In genomic region chr7:31049135-31049845, GRCm38 (mm10) we compare ENCODE assay signal across 8 mouse cellular contexts. TPM values are rescaled to one million over a fixed set of nuclear protein-coding genes. Genes with fewer than 3 reads are reported as not detected.
A peak's percentile ranks its signal among the peaks of the same experiment; 100 is the strongest.
DNase-seq lines count a peak whose midpoint lies in the region.

No protein-coding gene starts in this region.

- DNase-seq in cerebellum, adult 11 months, result peak; percentile 64
- DNase-seq in cerebellum, adult 11-12 months, result no peak
- peak; percentile 64 for DNase-seq in testis, postnatal 10 days (ENCODE audit: low spot score)
- DNase-seq in testis, postnatal 14 days (ENCODE audit: low spot score), result no peak
- peak; percentile 33 to 39 for DNase-seq in kidney, postnatal 25 days
- peak; percentile 65 for DNase-seq in retina, embryonic 14.5 days (ENCODE audit: low spot score)
- DNase-seq in gastrocnemius, postnatal 25 days, result no peak
- no peak for DNase-seq in adrenal gland, adult 18-20 months (ENCODE audit: low spot score in 2 of 2)

RNA-seq across cellular contexts. Expression of gene Fxyd7, which starts 2.0 kb away (rescaled TPM):
- total RNA-seq in gastrocnemius, postnatal 25 days (2021), result 1 to 10 TPM; 1.9 to 2.1 TPM
- 1 to 10 TPM; 1.9 to 2.3 TPM for total RNA-seq in adrenal gland, adult 18-20 months (2021)

RNA-seq across cellular contexts. Expression of gene Fxyd5, which starts 7.0 kb away (rescaled TPM):
- 10 to 100 TPM in 1 of 2 experiments, 1 to 10 TPM in 1; 9.5 to 13.6 TPM for total RNA-seq in gastrocnemius, postnatal 25 days (2021)
- total RNA-seq in adrenal gland, adult 18-20 months (2021), result 10 to 100 TPM; 45.1 to 82.7 TPM

RNA-seq across cellular contexts. Expression of gene Fxyd1, which starts 7.7 kb away (rescaled TPM):
- 1,000 to 10,000 TPM; 1,050 to 1,262 TPM for total RNA-seq in gastrocnemius, postnatal 25 days (2021)
- 100 to 1,000 TPM; 193 to 280 TPM for total RNA-seq in adrenal gland, adult 18-20 months (2021)

RNA-seq across cellular contexts. Expression of gene Lgi4, which starts 9.9 kb away (rescaled TPM):
- 1 to 10 TPM; 4.1 to 5.4 TPM for total RNA-seq in gastrocnemius, postnatal 25 days (2021)
- 1 to 10 TPM; 3.0 to 8.1 TPM for total RNA-seq in adrenal gland, adult 18-20 months (2021)

RNA-seq across cellular contexts. Expression of gene Fxyd3, which starts 27.2 kb away (rescaled TPM):
- 1 to 10 TPM; 1.7 to 3.2 TPM for total RNA-seq in gastrocnemius, postnatal 25 days (2021)
- 1 to 10 TPM; 1.4 to 4.4 TPM for total RNA-seq in adrenal gland, adult 18-20 months (2021)

Comparison
In these comparisons a context has a peak if more than half of its experiments do, and no peak if none do; other contexts are left out.
1. DNase-seq: peak in cerebellum, adult 11 months (single experiment), testis, postnatal 10 days (single experiment), kidney, postnatal 25 days (2 of 2) and retina, embryonic 14.5 days (single experiment); none in cerebellum, adult 11-12 months (single experiment), testis, postnatal 14 days (single experiment), gastrocnemius, postnatal 25 days (single experiment) and adrenal gland, adult 18-20 months (0 of 2).